Mouse (Mus musculus) C2C12 (cell line): Measurements from ENCODE around the gene Gsto2. TPM values are rescaled to one million over a fixed set of nuclear protein-coding genes. Genes with fewer than 3 reads are reported as not detected.

Experiments
- H3K27me3 ChIP-seq: one replicate; pipeline ENCODE4 v1.6.1; 2011; ENCODE audit not compliant: control insufficient read depth, insufficient read depth, insufficient read length
- H3K36me3 ChIP-seq: one replicate; pipeline ENCODE4 v1.6.1; 2011; ENCODE audit not compliant: control insufficient read depth, insufficient read depth
- H3K4me3 ChIP-seq: one replicate; pipeline ENCODE4 v1.5.1; 2011; ENCODE audit warnings: mild to moderate bottlenecking, control low read depth; ENCODE audit not compliant: poor library complexity, insufficient read depth, severe bottlenecking
- H3K79me2 ChIP-seq: one replicate; pipeline ENCODE4 v1.6.1; 2011; ENCODE audit not compliant: control insufficient read depth, insufficient read depth
- H3K79me3 ChIP-seq: one replicate; pipeline ENCODE4 v1.6.1; 2011; ENCODE audit warnings: low read depth, control low read depth
- H3ac ChIP-seq: one replicate; pipeline ENCODE3; 2011; ENCODE audit warnings: low read depth; ENCODE audit not compliant: control insufficient read depth, insufficient read length
- CEBPB ChIP-seq: IDR thresholded peaks from one replicate; pipeline ENCODE4 v1.6.1; 2011; ENCODE audit warnings: low read depth, mild to moderate bottlenecking, control low read depth, moderate library complexity
- CTCF ChIP-seq: IDR thresholded peaks from one replicate; pipeline ENCODE4 v1.5.1; 2011; ENCODE audit not compliant: control insufficient read depth, insufficient read depth, insufficient read length
- FOSL1 ChIP-seq: IDR thresholded peaks from one replicate; pipeline ENCODE4 v1.8.0; 2011; ENCODE audit warnings: mild to moderate bottlenecking, low read length; ENCODE audit not compliant: poor library complexity, insufficient read depth, severe bottlenecking
- MAX ChIP-seq: IDR thresholded peaks from one replicate; pipeline ENCODE4 v1.6.1; 2011; ENCODE audit warnings: mild to moderate bottlenecking, control low read depth
- MYOD1 ChIP-seq: IDR thresholded peaks from one replicate; pipeline ENCODE4 v1.6.1; 2011; ENCODE audit warnings: low read depth; ENCODE audit not compliant: control insufficient read depth, insufficient read length
- MYOG ChIP-seq: IDR thresholded peaks from one replicate; pipeline ENCODE4 v1.6.1; 2011; ENCODE audit not compliant: control insufficient read depth, insufficient read length; ENCODE audit errors: extremely low read depth
- USF1 ChIP-seq: IDR thresholded peaks from one replicate; pipeline ENCODE4 v1.6.1; 2011; ENCODE audit warnings: low read depth, mild to moderate bottlenecking, control low read depth, moderate library complexity
- polyA plus RNA-seq: library from polyadenylated mRNA; unstranded; fragments of >200 nt; fragmentation: generic; extraction: Trizol; gene quantifications from one replicate; pipeline ENCODE4 v1.2.1, GENCODE M21; 2012; ENCODE audit warnings: missing spikeins

The Gsto2 gene
- polyA plus RNA-seq, 1 experiment, result 2.6 TPM

DNA sequence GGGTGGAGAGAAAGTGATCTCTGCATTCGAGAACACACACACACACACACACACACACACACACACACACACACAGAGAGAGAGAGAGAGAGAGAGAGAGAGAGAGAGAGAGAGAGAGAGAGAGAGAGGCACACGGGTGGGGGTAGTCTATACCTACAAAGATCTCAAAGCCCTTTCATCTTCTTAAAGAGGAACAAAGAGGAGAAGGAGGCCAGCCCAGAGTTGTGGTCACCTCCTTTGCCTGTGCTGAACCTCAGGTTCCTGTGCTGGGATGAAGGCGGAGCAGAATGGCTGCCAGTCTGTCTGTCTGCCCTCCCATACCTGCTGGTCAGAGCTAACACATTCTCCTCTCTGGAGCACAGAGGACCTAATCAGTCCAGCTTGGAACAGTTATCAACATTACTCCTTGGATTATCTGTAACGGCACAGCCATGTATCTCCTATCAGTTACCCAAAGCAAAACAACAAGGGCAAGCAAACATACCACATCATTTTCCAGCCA is 44.8 kb downstream of the Gsto2 start:
- no peak overlapping the region for H3ac ChIP-seq
- H3K36me3 ChIP-seq, result peaks cover 78% of the 10 kb centered on the region
- peaks cover 82% of the 10 kb centered on the region for H3K79me3 ChIP-seq
- peaks cover 97% of the 10 kb centered on the region for H3K79me2 ChIP-seq
- H3K27me3 ChIP-seq, result no peaks in the 10 kb centered on the region
- TF ChIP-seq MAX (no peak), MYOD1 (no peak), CTCF (no peak), USF1 (no peak), CEBPB (no peak)
- H3K4me3 ChIP-seq, result no peak overlapping the region

DNA sequence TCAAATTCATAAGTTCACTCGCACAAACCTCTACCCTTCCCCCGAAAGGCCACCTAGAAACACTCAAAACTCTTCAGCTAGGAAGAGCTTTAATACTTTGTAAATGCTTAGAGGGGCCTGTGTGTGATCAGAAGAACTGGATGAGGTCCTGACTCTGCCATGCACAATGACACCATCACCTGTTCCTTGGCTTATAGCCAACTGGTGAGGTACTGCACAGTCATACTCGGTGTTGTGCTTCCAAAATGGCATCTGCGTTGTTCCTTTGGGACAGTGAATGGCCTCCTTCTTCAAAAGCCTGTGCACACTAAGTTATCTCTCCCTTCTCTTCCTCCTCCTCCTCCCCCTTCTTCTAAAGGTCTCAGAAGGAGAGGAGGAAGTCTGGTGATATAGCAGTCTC is 45.4 kb downstream of the Gsto2 start:
- Histone ChIP-seq H3K36me3 (peaks cover 78% of the 10 kb centered on the region), H3K27me3 (no peaks in the 10 kb centered on the region), H3ac (no peak overlapping the region), H3K79me3 (peaks cover 82% of the 10 kb centered on the region), H3K4me3 (no peak overlapping the region), H3K79me2 (peaks cover 97% of the 10 kb centered on the region)
- TF ChIP-seq MYOD1 (no peak), MAX (no peak), MYOG (no peak), FOSL1 (no peak), USF1 (no peak), CEBPB (no peak), CTCF (no peak)

DNA sequence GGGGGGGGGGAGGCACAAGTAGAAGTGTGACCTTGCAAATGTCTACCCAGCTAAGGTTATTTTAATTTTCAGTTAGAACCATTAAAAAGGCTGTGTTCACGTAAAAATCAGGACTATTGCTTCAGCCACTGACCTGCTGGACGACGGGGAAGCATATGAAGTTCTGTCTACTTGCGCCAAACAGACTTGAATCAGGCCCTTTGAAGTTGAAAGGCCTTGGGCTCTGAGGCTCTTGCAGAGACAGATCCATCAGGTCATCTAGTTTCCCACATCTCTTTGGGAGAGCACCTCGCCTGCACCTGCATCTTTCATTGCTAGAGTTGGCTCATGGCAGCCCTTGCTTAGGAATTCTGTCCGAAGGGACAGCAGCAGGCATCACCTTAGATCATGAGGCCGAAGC is 48.0 kb downstream of the Gsto2 start:
- Histone ChIP-seq H3K79me3 (peaks cover 89% of the 10 kb centered on the region), H3ac (no peak overlapping the region), H3K4me3 (no peak overlapping the region), H3K79me2 (peaks cover 100% of the 10 kb centered on the region), H3K27me3 (no peaks in the 10 kb centered on the region), H3K36me3 (peaks cover 65% of the 10 kb centered on the region)
- no peak for TF ChIP-seq CEBPB
- no peak for TF ChIP-seq MYOG
- TF ChIP-seq CTCF, result no peak
- no peak for TF ChIP-seq MAX
- TF ChIP-seq USF1, result no peak
- no peak for TF ChIP-seq FOSL1
- no peak for TF ChIP-seq MYOD1

DNA sequence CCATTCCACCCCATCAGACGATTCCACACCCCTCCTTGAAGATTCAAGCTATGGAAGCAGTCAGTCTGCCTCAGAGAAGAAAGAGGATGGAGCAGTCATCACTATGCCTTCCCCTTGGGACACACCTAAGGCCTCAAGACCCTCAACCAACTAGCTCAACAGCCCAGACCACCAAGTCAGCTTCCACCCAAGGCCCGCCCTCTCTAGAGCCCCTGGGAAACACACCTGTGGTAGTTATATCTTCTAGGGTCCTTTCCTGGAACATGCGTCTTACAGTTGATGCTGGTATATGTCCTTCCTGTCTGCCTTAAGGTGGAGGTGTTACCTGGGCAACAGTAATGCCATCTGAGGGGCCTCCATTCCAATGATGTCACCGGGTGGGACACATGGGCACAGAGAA is 48.9 kb downstream of the Gsto2 start:
- Histone ChIP-seq H3K27me3 (no peaks in the 10 kb centered on the region), H3K79me2 (peaks cover 99% of the 10 kb centered on the region), H3K36me3 (peaks cover 60% of the 10 kb centered on the region), H3ac (no peak overlapping the region), H3K79me3 (peaks cover 88% of the 10 kb centered on the region), H3K4me3 (no peak overlapping the region)
- TF ChIP-seq USF1, result no peak
- TF ChIP-seq CEBPB, result no peak
- no peak for TF ChIP-seq CTCF
- no peak for TF ChIP-seq MYOD1
- no peak for TF ChIP-seq FOSL1
- no peak for TF ChIP-seq MYOG
- no peak for TF ChIP-seq MAX

DNA sequence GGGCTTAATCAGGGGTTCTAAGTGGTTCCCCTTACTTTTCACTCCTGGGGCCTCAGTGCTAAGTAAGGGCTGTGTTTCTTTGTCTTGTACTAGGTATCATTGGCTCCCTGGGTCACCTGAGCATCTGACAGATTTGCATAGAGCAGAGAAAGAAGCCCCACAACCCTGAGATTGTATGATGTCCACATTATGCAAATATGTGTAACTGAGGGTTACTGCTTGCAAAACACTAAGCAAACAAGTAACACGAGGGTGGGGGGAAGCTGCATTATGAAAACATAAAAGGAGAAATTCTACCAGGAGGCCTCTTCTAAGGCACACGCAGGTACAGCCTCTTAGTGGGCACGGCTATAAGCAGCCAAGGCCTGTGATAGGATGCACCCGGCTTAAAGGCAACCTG is 49.9 kb downstream of the Gsto2 start:
- peaks cover 89% of the 10 kb centered on the region for H3K79me2 ChIP-seq
- H3ac ChIP-seq, result no peak overlapping the region
- H3K27me3 ChIP-seq, result no peaks in the 10 kb centered on the region
- H3K36me3 ChIP-seq, result peaks cover 53% of the 10 kb centered on the region
- no peak for TF ChIP-seq CTCF
- TF ChIP-seq MYOD1, result no peak
- TF ChIP-seq MYOG, result no peak
- no peak for TF ChIP-seq FOSL1
- no peak for TF ChIP-seq USF1
- TF ChIP-seq CEBPB, result no peak
- no peak for TF ChIP-seq MAX
- H3K79me3 ChIP-seq, result peaks cover 81% of the 10 kb centered on the region
- no peak overlapping the region for H3K4me3 ChIP-seq

DNA sequence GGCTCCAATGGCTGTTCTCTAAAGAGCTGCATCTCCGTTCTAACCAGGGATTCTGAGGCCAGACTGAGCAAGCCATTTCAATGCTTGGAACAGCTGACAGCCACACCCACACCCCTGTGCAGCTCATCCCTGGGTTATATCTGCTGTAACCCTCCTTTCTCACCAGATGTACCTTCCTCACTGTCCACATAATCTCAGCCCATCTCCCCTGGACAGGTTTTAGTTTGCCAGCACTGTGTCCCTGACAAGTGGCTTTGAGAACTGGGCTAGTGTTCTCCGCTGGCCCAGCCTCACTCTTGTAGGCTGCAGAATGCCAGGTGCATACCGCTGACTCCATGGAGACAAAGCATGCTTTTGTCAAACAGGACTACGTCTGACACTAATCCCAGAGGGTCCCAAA is 52.1 kb downstream of the Gsto2 start:
- H3K36me3 ChIP-seq, result peaks cover 32% of the 10 kb centered on the region
- peaks cover 67% of the 10 kb centered on the region for H3K79me2 ChIP-seq
- TF ChIP-seq USF1, result no peak
- peak; percentile 16 for TF ChIP-seq MYOD1
- H3K4me3 ChIP-seq, result peak overlapping the region; percentile 74
- H3K79me3 ChIP-seq, result peaks cover 63% of the 10 kb centered on the region
- H3ac ChIP-seq, result peak overlapping the region; percentile 99
- H3K27me3 ChIP-seq, result no peaks in the 10 kb centered on the region
